Mouse (Mus musculus) lung, embryonic 16.5 days (tissue): Measurements from ENCODE around the gene Col18a1. TPM values are rescaled to one million over a fixed set of nuclear protein-coding genes. Genes with fewer than 3 reads are reported as not detected.
A peak's percentile ranks its signal among the peaks of the same experiment; 100 is the strongest.

Experiments used
- ATAC-seq: fragments of 200-750 bp; cut with Nextera tagmentation; 2 replicates; pipeline ENCODE4 v1.8.0; 2017; ENCODE audit warnings: low read depth, mild to moderate bottlenecking, moderate library complexity
- H3K27ac ChIP-seq: fragments of 300-500 bp; sonication (generic); 2 replicates; pipeline ENCODE4 v1.5.1; 2014; ENCODE audit warnings: mild to moderate bottlenecking, control low read depth, low read length
- H3K27me3 ChIP-seq: fragments of 300-500 bp; sonication (generic); 2 replicates; pipeline ENCODE4 v1.6.1; 2014; ENCODE audit warnings: low read depth, low read length, mixed read lengths; ENCODE audit not compliant: control insufficient read depth, insufficient read depth
- H3K36me3 ChIP-seq: fragments of 300-500 bp; sonication (generic); 2 replicates; pipeline ENCODE4 v1.6.1; 2014; ENCODE audit warnings: low read length; ENCODE audit not compliant: control insufficient read depth, insufficient read depth
- H3K4me1 ChIP-seq: fragments of 300-500 bp; sonication (generic); replicated peaks from 2 replicates; pipeline ENCODE4 v1.6.1; 2014; ENCODE audit warnings: low read length, mixed read lengths; ENCODE audit not compliant: control insufficient read depth, insufficient read depth
- H3K4me2 ChIP-seq: fragments of 300-500 bp; sonication (generic); 2 replicates; pipeline ENCODE4 v1.6.1; 2014; ENCODE audit warnings: low read depth, low read length, control low read depth
- H3K4me3 ChIP-seq: fragments of 300-500 bp; sonication (generic); 2 replicates; pipeline ENCODE4 v1.5.1; 2014; ENCODE audit warnings: mild to moderate bottlenecking, low read length, control low read depth
- H3K9ac ChIP-seq: fragments of 300-500 bp; sonication (generic); 2 replicates; pipeline ENCODE4 v1.6.1; 2014; ENCODE audit warnings: low read length, control low read depth
- H3K9me3 ChIP-seq: fragments of 300-500 bp; sonication (generic); 2 replicates; pipeline ENCODE4 v1.6.1; 2016; ENCODE audit warnings: low read length; ENCODE audit not compliant: control insufficient read depth
- WGBS: fragments of 180-500 bp; shearing (Covaris S2); extraction: QIAGEN DNeasy Blood & Tissue Kit; methylation state at CpG from one replicate; pipeline ENCODE4 v1.1.7; 2014; 5-methylcytosine and 5-hydroxymethylcytosine counted together
- polyA plus RNA-seq: library from polyadenylated mRNA; unstranded; fragments of >200 nt; fragmentation: Nextera tagmentation; extraction: Ambion mirVana; gene quantifications from 2 replicates; pipeline ENCODE4 v1.2.1, GENCODE M21; 2015

Col18a1 gene
- polyA plus RNA-seq, 1 experiment from 2014 or later, result 315 TPM

- H3K4me3 ChIP-seq, result no peak overlapping the region
- H3K9ac ChIP-seq, result no peak overlapping the region
- WGBS, result 62% methylated on average over 7 of the region's 7 CpGs
- peaks cover 22% of the 10 kb centered on the region for H3K4me1 ChIP-seq
- ATAC-seq, result no peak
- H3K4me2 ChIP-seq, result peak overlapping the region; percentile 10; the same call in 1 of the 2 replicates
- H3K9me3 ChIP-seq, result no peaks in the 10 kb centered on the region
- H3K27me3 ChIP-seq, result no peaks in the 10 kb centered on the region
- no peaks in the 10 kb centered on the region for H3K36me3 ChIP-seq
- H3K27ac ChIP-seq, result no peak overlapping the region
These were observed 55.5 kb downstream of the Col18a1 start for GRCm38 (mm10) chr10:77110843-77111242.

- no peak for ATAC-seq
- Histone ChIP-seq H3K9me3 (no peaks in the 10 kb centered on the region), H3K4me3 (no peak overlapping the region), H3K4me2 (no peak overlapping the region), H3K27ac (no peak overlapping the region), H3K27me3 (no peaks in the 10 kb centered on the region), H3K9ac (no peak overlapping the region), H3K36me3 (no peaks in the 10 kb centered on the region), H3K4me1 (peaks cover 22% of the 10 kb centered on the region)
- WGBS, result 67% methylated on average over 9 of the region's 9 CpGs
These were observed 56.3 kb downstream of the Col18a1 start for GRCm38 (mm10) chr10:77110010-77110409.

- H3K4me1 ChIP-seq, result peaks cover 16% of the 10 kb centered on the region; the same call in 1 of the 2 replicates
- ATAC-seq, result no peak
These were observed 58.2 kb downstream of the Col18a1 start for GRCm38 (mm10) chr10:77108106-77108505.

GRCm38 (mm10) chr10:77104327-77104726 is 62.0 kb downstream of the Col18a1 start:
- Histone ChIP-seq H3K27me3 (no peaks in the 10 kb centered on the region), H3K4me3 (no peak overlapping the region), H3K9me3 (no peaks in the 10 kb centered on the region; the same call in 1 of the 2 replicates), H3K4me2 (no peak overlapping the region), H3K36me3 (no peaks in the 10 kb centered on the region), H3K27ac (no peak overlapping the region), H3K4me1 (peaks cover 7% of the 10 kb centered on the region; the same call in 1 of the 2 replicates), H3K9ac (no peak overlapping the region)
- no peak for ATAC-seq

More at GRCm38 (mm10) chr10:77108106-77108505, 58.2 kb downstream of the Col18a1 start:
- WGBS, result 71% methylated on average over 3 of the region's 4 CpGs
- Histone ChIP-seq H3K27me3 (no peaks in the 10 kb centered on the region), H3K4me3 (no peak overlapping the region), H3K36me3 (no peaks in the 10 kb centered on the region), H3K27ac (no peak overlapping the region), H3K4me2 (no peak overlapping the region), H3K9ac (no peak overlapping the region), H3K9me3 (no peaks in the 10 kb centered on the region)

- H3K4me1 ChIP-seq, result peaks cover 7% of the 10 kb centered on the region; the same call in 1 of the 2 replicates
- ATAC-seq, result no peak
- H3K27ac ChIP-seq, result no peak overlapping the region
- no peak overlapping the region for H3K4me2 ChIP-seq
- 35% methylated on average over 8 of the region's 8 CpGs for WGBS
- no peaks in the 10 kb centered on the region for H3K27me3 ChIP-seq
- H3K9me3 ChIP-seq, result no peaks in the 10 kb centered on the region; the same call in 1 of the 2 replicates
- H3K36me3 ChIP-seq, result no peaks in the 10 kb centered on the region
- H3K9ac ChIP-seq, result no peak overlapping the region
- H3K4me3 ChIP-seq, result no peak overlapping the region
These were observed 62.7 kb downstream of the Col18a1 start for GRCm38 (mm10) chr10:77103689-77104088.

- peaks cover 21% of the 10 kb centered on the region for H3K4me1 ChIP-seq
- peaks cover 4% of the 10 kb centered on the region for H3K36me3 ChIP-seq
- WGBS, result 70% methylated on average over 4 of the region's 4 CpGs
- no peak overlapping the region for H3K9ac ChIP-seq
- no peak overlapping the region for H3K4me2 ChIP-seq
- no peak overlapping the region for H3K4me3 ChIP-seq
- H3K27ac ChIP-seq, result no peak overlapping the region
- no peak for ATAC-seq
- no peaks in the 10 kb centered on the region; the same call in 1 of the 2 replicates for H3K9me3 ChIP-seq
- no peaks in the 10 kb centered on the region for H3K27me3 ChIP-seq
These were observed 66.6 kb downstream of the Col18a1 start for GRCm38 (mm10) chr10:77099777-77100176.

- Histone ChIP-seq H3K27me3 (no peaks in the 10 kb centered on the region), H3K36me3 (peaks cover 7% of the 10 kb centered on the region), H3K27ac (peak overlapping the region; percentile 68; the same call in 1 of the 2 replicates), H3K4me2 (no peak overlapping the region), H3K4me1 (peaks cover 14% of the 10 kb centered on the region), H3K9ac (no peak overlapping the region), H3K4me3 (no peak overlapping the region), H3K9me3 (no peaks in the 10 kb centered on the region; the same call in 1 of the 2 replicates)
- WGBS, result 77% methylated on average over 2 of the region's 2 CpGs
- no peak for ATAC-seq
These were observed 67.7 kb downstream of the Col18a1 start for GRCm38 (mm10) chr10:77098619-77099018.

- peak; percentile 59 for ATAC-seq
- WGBS, result 41% methylated on average over 4 of the region's 4 CpGs
These were observed 68.5 kb downstream of the Col18a1 start for GRCm38 (mm10) chr10:77097890-77098200.

GRCm38 (mm10) chr10:77097006-77097889 is 69.1 kb downstream of the Col18a1 start:
- Histone ChIP-seq H3K4me3 (no peak overlapping the region), H3K4me1 (peaks cover 13% of the 10 kb centered on the region), H3K9me3 (no peaks in the 10 kb centered on the region; the same call in none of the 2 replicates), H3K27me3 (no peaks in the 10 kb centered on the region), H3K27ac (peak overlapping the region; percentile 68), H3K36me3 (peaks cover 7% of the 10 kb centered on the region), H3K9ac (no peak overlapping the region), H3K4me2 (no peak overlapping the region)
- ATAC-seq, result peak; percentile 68
- WGBS, result 49% methylated on average over 12 of the region's 12 CpGs

More at GRCm38 (mm10) chr10:77097890-77098200, 68.5 kb downstream of the Col18a1 start:
- peaks cover 7% of the 10 kb centered on the region for H3K36me3 ChIP-seq
- H3K4me1 ChIP-seq, result peaks cover 13% of the 10 kb centered on the region
- peak overlapping the region; percentile 68 for H3K27ac ChIP-seq
- H3K9ac ChIP-seq, result no peak overlapping the region
- no peaks in the 10 kb centered on the region; the same call in none of the 2 replicates for H3K9me3 ChIP-seq
- no peak overlapping the region for H3K4me3 ChIP-seq
- no peak overlapping the region for H3K4me2 ChIP-seq
- no peaks in the 10 kb centered on the region for H3K27me3 ChIP-seq
